Mouse (Mus musculus): ENCODE measurements at regions not wholly inside any gene's neighbourhood (a gene's known extent, or its start where the extent isn't known, plus 50 kb on each side); places are given as distances from the start of the nearest gene placed in this dataset.
A peak's percentile ranks its signal among the peaks of the same experiment; 100 is the strongest.

DNA sequence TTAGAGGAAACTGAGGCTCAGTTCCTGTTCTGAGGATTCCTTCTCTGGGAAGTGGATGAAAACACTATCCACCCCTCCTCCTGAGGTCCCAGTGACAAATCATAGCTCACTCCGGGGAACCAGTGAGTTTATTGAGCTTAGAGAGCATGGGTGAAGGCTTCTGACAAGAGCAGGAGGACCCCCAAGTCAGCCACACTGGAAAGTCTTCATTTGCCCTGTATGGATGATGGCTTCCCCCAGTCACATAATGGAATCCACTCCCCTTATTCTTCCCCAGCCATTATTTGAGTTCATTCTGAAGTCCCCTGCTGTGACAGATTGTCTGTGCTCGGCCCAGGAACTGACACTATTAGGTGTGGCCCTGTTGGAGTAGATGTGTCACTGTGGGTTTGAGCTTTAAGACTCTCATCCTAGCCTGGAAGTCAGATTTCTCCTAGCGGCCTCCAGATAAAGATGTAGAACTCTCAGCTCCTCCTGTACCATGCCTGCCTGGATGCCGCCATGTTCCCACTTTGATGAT, 141.3 kb downstream of the Chst1 start:
- H3K36me3 ChIP-seq, result no peaks in the 10 kb centered on the region
- H3K4me2 ChIP-seq, result no peak overlapping the region
- ATAC-seq (ENCODE audit: low read depth), result no peak
- WGBS, result 73% methylated on average over 4 of the region's 4 CpGs
- H3K27ac ChIP-seq (replicated peaks), result no peak overlapping the region
- no peak overlapping the region for H3K9ac ChIP-seq
- no peaks in the 10 kb centered on the region for H3K9me3 ChIP-seq
- no peaks in the 10 kb centered on the region for H3K27me3 ChIP-seq
- peaks cover 19% of the 10 kb centered on the region; the same call in 1 of the 2 replicates for H3K4me1 ChIP-seq (replicated peaks)
- no peak overlapping the region for H3K4me3 ChIP-seq

DNA sequence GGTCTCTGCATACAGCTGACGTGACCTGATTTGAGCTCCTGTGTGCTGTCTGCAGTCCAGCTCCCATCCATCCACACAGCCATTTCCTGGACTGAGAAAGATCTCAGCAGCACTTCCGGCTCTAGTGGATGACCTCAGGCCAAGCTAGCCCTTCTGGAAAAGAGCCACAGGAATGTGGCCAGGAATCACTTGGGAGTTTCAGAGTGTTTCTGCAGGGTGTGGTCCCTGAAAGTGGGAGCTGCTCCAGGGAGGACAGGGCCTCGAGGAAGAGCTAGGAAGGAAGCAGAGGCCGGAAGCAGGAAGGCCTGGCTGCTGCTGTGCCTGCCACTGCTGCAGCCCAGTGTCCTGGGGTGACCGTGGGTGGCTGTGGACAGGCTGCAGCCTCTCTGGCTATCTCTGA, 142.5 kb downstream of the Chst1 start:
- Histone ChIP-seq H3K27me3 (no peaks in the 10 kb centered on the region), H3K4me2 (no peak overlapping the region), H3K9ac (no peak overlapping the region), H3K36me3 (no peaks in the 10 kb centered on the region), H3K27ac (replicated peaks) (no peak overlapping the region), H3K9me3 (no peaks in the 10 kb centered on the region), H3K4me3 (no peak overlapping the region), H3K4me1 (replicated peaks) (peaks cover 19% of the 10 kb centered on the region; the same call in 1 of the 2 replicates)
- no peak for ATAC-seq (ENCODE audit: low read depth)
- 72% methylated on average over 5 of the region's 5 CpGs for WGBS

DNA sequence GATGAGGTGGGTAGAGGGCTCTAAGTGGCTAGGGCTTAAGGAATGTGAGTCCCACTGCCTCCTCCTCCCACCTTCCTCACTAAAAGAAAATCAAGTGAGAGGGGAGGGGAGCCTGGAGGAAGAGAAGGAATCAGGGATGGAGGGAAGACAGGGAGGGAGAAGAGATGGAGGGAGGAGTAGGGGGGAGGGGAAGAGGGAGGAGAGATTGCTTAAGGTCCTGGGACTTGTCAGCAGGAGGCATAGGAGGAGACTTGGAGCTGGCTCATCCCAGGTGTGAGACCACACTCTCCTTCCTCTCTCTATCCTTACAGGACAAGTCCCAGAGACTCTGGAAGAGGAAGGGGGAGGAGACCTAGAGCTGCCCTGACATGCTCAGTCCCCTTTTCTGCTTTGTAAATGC, 143.2 kb downstream of the Chst1 start:
- Histone ChIP-seq H3K36me3 (no peaks in the 10 kb centered on the region), H3K27me3 (no peaks in the 10 kb centered on the region), H3K27ac (replicated peaks) (no peak overlapping the region), H3K4me2 (no peak overlapping the region), H3K4me3 (no peak overlapping the region), H3K9me3 (no peaks in the 10 kb centered on the region), H3K9ac (no peak overlapping the region), H3K4me1 (replicated peaks) (peaks cover 19% of the 10 kb centered on the region; the same call in 1 of the 2 replicates)
- no peak for ATAC-seq (ENCODE audit: low read depth)

DNA sequence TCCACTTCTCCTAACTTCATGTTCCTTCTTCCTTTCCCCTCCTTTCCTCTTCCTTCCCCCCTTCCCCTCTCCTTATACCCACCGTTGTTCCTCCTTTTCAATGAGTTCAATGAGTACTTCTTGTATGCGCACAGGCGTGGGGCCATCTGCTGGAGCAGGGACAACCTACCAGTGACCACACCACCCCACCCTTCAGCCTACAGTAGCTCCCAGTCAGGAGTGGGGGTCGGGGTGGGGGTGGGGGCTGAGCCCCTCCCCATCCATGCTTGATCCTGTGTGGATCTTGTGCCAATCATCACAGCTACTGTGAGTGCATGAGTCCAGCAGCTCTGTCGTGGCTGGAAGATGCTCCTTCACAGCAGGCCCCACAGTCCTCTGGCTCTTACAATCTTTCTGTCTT, 143.6 kb downstream of the Chst1 start:
- Histone ChIP-seq H3K9ac (no peak overlapping the region), H3K9me3 (no peaks in the 10 kb centered on the region), H3K4me1 (replicated peaks) (peaks cover 16% of the 10 kb centered on the region; the same call in 1 of the 2 replicates), H3K27me3 (no peaks in the 10 kb centered on the region), H3K4me2 (no peak overlapping the region), H3K4me3 (no peak overlapping the region), H3K27ac (replicated peaks) (no peak overlapping the region), H3K36me3 (no peaks in the 10 kb centered on the region)
- WGBS, result 49% methylated on average over 5 of the region's 5 CpGs
- 0 out of 2 replicates have a peak, but pooled peaks have one; percentile 23 for ATAC-seq (ENCODE audit: low read depth)

DNA sequence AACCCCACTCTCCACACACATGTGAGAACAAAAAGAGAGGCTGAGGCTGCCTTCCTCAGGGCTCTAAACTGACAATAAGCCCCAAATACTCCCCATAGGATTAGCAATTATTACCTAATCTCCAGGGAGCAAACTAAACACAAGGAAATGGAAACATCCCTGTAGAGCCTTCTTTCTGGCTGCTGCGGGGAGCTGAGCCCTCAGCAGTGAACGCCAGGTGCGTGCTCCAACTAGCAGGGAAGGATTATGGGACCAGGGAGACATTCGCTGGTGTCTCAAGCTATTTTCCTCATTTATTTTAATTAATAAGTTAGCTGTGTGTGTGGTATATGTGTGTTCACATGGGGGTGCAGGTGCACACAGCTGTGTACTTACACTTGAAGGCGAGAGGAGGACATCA, 144.4 kb downstream of the Chst1 start:
- WGBS, result 50% methylated on average over 5 of the region's 5 CpGs
- H3K4me3 ChIP-seq, result no peak overlapping the region
- no peak overlapping the region for H3K9ac ChIP-seq
- no peaks in the 10 kb centered on the region for H3K9me3 ChIP-seq
- H3K27ac ChIP-seq (replicated peaks), result no peak overlapping the region
- H3K36me3 ChIP-seq, result no peaks in the 10 kb centered on the region
- H3K4me1 ChIP-seq (replicated peaks), result peaks cover 16% of the 10 kb centered on the region; the same call in 1 of the 2 replicates
- H3K4me2 ChIP-seq, result no peak overlapping the region
- peak; percentile 51; the same call in 1 of the 2 replicates for ATAC-seq (ENCODE audit: low read depth)
- H3K27me3 ChIP-seq, result no peaks in the 10 kb centered on the region

DNA sequence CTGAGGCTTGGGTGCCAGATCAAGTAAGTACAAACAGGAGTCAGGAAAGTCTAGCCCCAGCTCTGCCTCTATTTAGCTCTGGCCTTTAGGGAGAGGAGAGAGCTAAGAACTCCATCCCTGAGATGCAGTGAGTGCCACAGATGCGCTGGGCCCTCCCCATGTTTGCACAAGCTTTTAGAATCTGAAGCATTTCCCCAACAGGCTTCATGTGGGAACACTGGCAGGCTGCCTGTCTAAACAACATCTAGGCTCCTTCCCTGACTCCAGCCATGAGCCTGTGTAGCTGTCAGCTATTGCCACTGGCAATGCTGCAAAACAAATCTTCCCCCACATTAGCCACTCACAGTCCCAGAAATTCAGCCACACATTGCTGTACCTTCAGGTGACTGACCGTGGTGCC, 147.9 kb downstream of the Chst1 start:
- Histone ChIP-seq H3K9me3 (no peaks in the 10 kb centered on the region), H3K9ac (no peak overlapping the region), H3K36me3 (no peaks in the 10 kb centered on the region), H3K27me3 (no peaks in the 10 kb centered on the region), H3K4me2 (no peak overlapping the region), H3K4me1 (replicated peaks) (peaks cover 28% of the 10 kb centered on the region), H3K4me3 (no peak overlapping the region), H3K27ac (replicated peaks) (no peak overlapping the region)
- WGBS, result 83% methylated on average over 2 of the region's 2 CpGs
- ATAC-seq (ENCODE audit: low read depth), result no peak

DNA sequence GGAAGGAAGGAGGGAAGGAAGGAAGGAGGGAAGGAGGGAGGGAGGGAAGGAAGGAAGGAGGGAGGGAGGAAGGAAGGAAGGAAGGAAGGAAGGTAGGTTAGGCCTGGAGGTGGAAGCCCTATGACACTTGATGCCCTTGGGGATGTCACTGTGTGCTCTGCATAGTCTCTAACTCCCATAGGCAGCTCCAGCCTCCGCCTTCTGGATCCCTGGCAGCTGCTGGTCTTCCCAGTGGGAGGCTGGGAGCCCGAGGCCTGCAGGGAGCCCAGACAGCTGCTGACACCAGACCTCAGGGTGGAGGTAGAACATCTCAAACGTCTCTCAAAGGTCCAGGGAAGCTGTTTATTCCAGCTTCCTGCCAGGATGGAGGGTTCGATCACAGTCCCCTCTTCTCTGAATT, 150.6 kb downstream of the Chst1 start:
- no peaks in the 10 kb centered on the region for H3K27me3 ChIP-seq
- WGBS, result 41% methylated on average over 4 of the region's 4 CpGs
- H3K4me2 ChIP-seq, result no peak overlapping the region
- no peak for ATAC-seq (ENCODE audit: low read depth)
- H3K9me3 ChIP-seq, result no peaks in the 10 kb centered on the region
- no peak overlapping the region for H3K4me3 ChIP-seq
- no peak overlapping the region for H3K27ac ChIP-seq (replicated peaks)
- no peaks in the 10 kb centered on the region for H3K36me3 ChIP-seq
- peaks cover 12% of the 10 kb centered on the region for H3K4me1 ChIP-seq (replicated peaks)
- no peak overlapping the region for H3K9ac ChIP-seq

DNA sequence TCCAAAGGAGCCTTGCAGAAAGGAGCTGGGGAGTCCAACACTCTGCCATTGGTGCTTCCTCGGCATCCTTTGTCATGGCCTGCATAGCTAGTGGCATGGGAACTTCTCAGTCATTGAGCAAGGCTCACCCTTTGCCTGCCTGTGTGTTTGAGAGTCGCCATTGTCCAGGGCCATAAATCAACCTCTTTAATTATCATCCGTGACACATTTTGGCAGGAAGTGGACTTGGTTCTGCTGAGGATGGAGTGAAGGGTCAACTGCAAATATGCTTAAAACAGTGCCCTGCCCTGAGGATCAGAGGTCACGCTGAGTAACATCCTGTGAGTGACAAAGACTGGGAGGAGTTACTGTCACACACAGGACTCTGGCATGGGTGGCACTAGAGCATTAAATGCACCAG, 151.2 kb downstream of the Chst1 start:
- 11% methylated on average over 4 of the region's 4 CpGs for WGBS
- Histone ChIP-seq H3K4me2 (no peak overlapping the region), H3K36me3 (no peaks in the 10 kb centered on the region), H3K9me3 (no peaks in the 10 kb centered on the region), H3K4me3 (no peak overlapping the region), H3K9ac (no peak overlapping the region), H3K27me3 (no peaks in the 10 kb centered on the region), H3K4me1 (replicated peaks) (peaks cover 12% of the 10 kb centered on the region), H3K27ac (replicated peaks) (no peak overlapping the region)
- peak; percentile 76 for ATAC-seq (ENCODE audit: low read depth)

DNA sequence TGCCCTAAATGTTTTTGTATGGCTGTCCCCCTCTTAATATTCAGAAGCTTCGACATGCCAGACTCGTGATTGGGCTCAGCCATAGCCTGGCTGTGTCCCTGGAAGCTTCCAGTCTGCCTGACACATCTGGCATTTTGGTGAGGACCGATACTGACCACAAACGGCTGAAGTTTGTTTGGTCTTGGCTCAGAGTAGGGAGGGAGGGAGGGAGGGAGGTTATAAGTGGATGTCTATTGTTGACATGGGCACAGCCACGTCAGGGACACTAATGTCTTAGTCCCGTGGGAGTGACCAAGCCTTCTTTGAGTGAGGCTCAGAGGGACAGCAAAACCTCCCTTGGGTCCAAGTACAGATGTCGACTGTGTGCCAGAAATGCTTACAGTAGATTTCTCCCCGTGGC, 151.7 kb downstream of the Chst1 start:
- Histone ChIP-seq H3K9me3 (no peaks in the 10 kb centered on the region), H3K4me3 (no peak overlapping the region), H3K9ac (no peak overlapping the region), H3K36me3 (no peaks in the 10 kb centered on the region), H3K27me3 (no peaks in the 10 kb centered on the region), H3K4me2 (no peak overlapping the region), H3K27ac (replicated peaks) (no peak overlapping the region), H3K4me1 (replicated peaks) (peaks cover 12% of the 10 kb centered on the region)
- WGBS, result 37% methylated on average over 8 of the region's 8 CpGs
- no peak for ATAC-seq (ENCODE audit: low read depth)

DNA sequence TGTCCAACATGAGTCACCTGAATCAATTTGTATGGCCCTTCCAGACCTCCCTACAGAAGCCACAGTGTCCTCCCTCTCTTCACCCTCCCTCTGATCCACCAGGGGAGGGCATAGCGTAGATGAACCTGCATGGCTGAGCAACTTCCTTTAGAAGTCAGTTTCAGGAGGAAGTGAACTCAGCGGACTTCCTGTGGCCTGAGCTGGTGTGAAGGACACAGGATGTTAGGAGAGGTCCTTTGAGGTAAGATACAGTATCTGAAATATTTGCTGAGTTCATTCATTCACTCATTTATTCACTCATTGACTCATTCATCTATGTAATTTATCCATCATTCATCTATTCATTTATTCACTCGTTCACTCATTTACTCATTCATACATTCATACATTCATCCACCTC, 152.6 kb downstream of the Chst1 start:
- ATAC-seq (ENCODE audit: low read depth), result no peak
- Histone ChIP-seq H3K4me1 (replicated peaks) (peaks cover 12% of the 10 kb centered on the region), H3K9ac (no peak overlapping the region), H3K9me3 (no peaks in the 10 kb centered on the region), H3K36me3 (no peaks in the 10 kb centered on the region), H3K27ac (replicated peaks) (no peak overlapping the region), H3K4me2 (no peak overlapping the region), H3K4me3 (no peak overlapping the region), H3K27me3 (no peaks in the 10 kb centered on the region)
- WGBS, result 81% methylated on average over 3 of the region's 3 CpGs

DNA sequence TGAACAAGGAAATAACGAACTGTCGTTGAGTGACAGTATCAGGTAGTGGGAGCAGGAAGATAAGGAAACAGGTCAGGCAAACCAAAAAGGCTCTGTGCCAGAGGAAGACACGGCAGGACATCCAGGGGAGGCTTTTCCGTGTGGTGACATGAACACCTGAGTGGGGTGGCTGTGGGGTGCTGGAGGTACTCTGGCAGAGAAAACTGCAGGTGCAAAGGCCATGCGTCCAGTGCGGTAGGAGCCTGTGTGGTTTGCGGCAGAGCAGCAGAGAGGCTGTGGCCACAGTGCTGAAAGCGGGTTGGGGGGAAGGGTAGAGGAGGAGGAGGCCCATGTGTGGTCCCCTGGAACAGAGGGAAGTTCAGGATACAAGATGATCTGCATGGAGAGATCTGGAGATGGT, 153.3 kb downstream of the Chst1 start:
- no peak overlapping the region for H3K9ac ChIP-seq
- no peaks in the 10 kb centered on the region for H3K36me3 ChIP-seq
- no peak overlapping the region for H3K4me2 ChIP-seq
- no peaks in the 10 kb centered on the region for H3K9me3 ChIP-seq
- H3K4me1 ChIP-seq (replicated peaks), result peaks cover 12% of the 10 kb centered on the region
- no peak overlapping the region for H3K27ac ChIP-seq (replicated peaks)
- H3K4me3 ChIP-seq, result no peak overlapping the region
- H3K27me3 ChIP-seq, result no peaks in the 10 kb centered on the region
- ATAC-seq (ENCODE audit: low read depth), result no peak
- 89% methylated on average over 8 of the region's 8 CpGs for WGBS

DNA sequence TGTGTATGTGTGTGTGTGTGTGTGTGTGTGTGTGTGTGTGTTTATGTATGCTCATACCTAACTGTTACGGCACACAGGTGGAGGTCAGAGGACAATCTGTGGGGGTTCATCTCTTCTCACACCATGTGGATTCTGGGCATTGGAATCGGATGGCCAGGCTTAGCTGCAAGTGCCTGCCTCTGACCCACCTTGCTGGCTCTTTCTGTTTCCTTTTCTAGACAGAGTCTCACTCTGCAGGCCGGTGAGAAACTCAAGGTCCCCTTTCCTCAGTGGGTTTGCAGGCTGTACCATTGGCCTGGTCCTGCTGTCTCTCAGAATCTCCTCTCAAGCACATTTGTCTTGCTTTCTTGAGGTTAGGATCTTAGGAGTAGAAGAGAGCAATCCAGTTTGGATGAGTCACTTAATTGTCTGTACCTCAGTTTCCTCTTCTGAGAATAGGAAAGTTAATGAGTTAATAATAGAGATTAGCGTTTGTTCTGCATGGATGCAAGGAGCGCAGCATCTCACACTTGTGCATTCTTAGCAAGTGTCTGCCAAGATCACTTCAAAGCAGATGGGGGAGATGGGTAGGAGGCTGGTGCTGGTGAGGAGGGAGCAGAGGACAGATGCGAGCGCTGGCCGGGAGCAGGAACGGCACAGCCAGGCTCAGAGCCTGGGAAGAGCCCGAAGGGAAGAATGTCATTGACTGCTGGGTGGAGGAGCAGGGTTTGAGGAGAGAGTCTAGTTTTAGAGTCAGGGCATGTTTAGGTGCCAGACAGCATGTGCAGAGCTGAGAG, 155.2 kb downstream of the Chst1 start:
- H3K27ac ChIP-seq (replicated peaks), result no peak overlapping the region
- no peak overlapping the region for H3K4me2 ChIP-seq
- ATAC-seq (ENCODE audit: low read depth), result no peak

DNA sequence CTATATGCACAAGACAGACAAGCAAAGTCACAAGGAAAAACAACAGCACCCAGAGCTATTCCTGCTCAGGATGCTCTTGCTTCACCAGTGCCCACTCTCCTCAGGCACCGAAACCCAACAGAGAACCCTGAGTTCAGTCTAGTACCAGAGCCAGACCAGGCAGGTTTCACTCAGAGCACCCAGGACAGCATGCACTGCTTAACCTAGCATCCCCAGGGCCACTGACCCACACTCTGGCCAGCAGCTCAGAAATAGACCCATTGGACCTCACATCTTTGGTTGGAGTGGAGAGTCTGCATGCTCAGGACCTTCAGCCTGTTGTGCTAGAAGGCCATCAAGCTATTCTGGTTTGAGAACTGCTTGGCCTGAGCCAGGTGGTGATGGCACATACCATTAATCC, 157.0 kb downstream of the Chst1 start:
- no peak overlapping the region for H3K27ac ChIP-seq (replicated peaks)
- no peak overlapping the region for H3K4me3 ChIP-seq
- no peaks in the 10 kb centered on the region for H3K4me1 ChIP-seq (replicated peaks)
- no peaks in the 10 kb centered on the region for H3K9me3 ChIP-seq
- no peaks in the 10 kb centered on the region for H3K27me3 ChIP-seq
- no peak overlapping the region for H3K4me2 ChIP-seq
- 100% methylated on average over 1 of the region's 1 CpGs for WGBS
- no peaks in the 10 kb centered on the region for H3K36me3 ChIP-seq
- no peak overlapping the region for H3K9ac ChIP-seq
- no peak for ATAC-seq (ENCODE audit: low read depth)

More for the DNA sequence above, 155.2 kb downstream of the Chst1 start:
- Histone ChIP-seq H3K9me3 (no peaks in the 10 kb centered on the region), H3K27me3 (no peaks in the 10 kb centered on the region), H3K4me1 (replicated peaks) (peaks cover 12% of the 10 kb centered on the region), H3K9ac (no peak overlapping the region), H3K4me3 (no peak overlapping the region), H3K36me3 (no peaks in the 10 kb centered on the region)
- WGBS, result 72% methylated on average over 10 of the region's 10 CpGs
